Mouse (Mus musculus) kidney, adult 8-10 months (tissue): ENCODE measurements around the gene Dnah6.
A peak's percentile ranks its signal among the peaks of the same experiment; 100 is the strongest.

Experiments used
- DNase-seq, 2 experiments: peaks; one replicate each; pipeline ENCODE4 v3.0.0; 2022

Dnah6 gene

DNA sequence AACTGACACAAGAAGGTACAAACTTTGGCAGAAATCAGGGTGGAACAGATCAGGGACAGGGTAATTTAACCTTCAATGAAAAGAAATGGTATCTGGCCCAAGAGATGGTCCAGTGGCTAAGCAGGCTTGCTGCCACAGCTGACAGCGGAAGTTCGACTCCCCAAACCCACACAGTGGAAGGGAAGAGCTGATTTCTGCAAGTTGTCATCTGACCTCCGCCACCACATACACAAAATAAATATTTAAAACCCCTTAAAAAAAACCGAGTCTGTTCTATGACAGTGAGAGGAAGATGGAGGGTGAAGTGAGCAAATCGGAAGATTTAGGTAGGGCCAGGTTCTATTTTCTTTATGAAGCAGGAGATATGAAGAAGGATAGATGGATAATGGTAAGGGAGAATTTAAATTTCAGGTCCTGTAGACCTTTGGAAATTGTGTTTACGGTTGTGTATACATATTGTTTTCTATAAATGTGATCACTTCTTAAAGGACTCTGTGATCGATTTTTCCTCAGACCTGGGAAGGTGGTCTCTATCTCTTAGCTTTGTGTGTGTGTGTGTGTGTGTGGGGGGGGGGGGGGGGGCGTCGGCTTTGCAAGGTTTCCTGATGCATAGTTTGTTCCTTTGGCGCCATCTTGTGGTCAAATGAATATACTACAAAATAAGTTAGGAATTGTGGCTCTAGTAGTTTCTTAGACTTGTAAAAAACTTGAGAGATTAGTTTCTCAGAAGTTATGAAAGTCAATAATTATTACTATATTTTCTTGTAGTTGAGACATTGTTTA is 6.1 kb upstream of the Dnah6 start:
- DNase-seq = no peak

DNA sequence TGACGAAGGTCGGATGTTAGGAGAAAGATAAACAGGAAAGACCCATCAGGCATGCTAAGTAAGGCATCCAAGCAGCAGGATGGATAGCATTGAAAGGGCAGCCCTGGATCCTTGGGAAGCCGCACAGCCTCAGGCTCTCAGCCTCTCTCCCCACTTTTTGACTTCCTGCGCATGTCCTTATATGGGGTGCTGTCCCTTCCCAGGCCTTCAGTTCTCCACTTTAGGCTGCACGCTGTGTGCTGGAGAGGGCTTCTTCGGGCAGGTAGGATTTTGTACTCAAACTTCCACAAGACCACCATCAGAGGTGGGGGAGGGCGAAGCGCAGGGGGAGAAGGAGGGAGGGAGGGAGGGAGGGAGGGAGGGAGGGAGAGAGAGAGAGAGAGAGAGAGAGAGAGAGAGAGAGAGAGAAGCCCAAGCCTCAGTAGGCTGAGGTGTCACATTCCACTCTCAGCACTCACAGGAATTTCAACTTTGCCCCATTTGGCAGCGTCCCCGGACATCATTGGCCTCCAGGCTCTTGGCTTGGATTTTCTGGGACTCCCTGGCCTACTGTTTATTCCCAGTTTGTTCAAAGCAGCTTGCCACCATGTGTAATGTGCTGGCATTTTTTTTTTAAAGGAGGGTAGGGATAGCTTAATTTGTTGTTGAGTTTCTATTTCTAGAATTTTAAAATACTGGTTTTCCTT is 1.5 kb upstream of the Dnah6 start:
- peak; percentile 96 to 97 for DNase-seq

- DNase-seq = no peak
Measured at GRCm38 (mm10) chr6:73221958-73222735, 696 bp upstream of the Dnah6 start.

- no peak for DNase-seq
Measured at GRCm38 (mm10) chr6:73211602-73212001, 9.8 kb downstream of the Dnah6 start.

- no peak for DNase-seq
Measured at GRCm38 (mm10) chr6:73211036-73211435, 10.4 kb downstream of the Dnah6 start.

- no peak for DNase-seq
Measured at GRCm38 (mm10) chr6:73210445-73210972, 10.9 kb downstream of the Dnah6 start.

DNA sequence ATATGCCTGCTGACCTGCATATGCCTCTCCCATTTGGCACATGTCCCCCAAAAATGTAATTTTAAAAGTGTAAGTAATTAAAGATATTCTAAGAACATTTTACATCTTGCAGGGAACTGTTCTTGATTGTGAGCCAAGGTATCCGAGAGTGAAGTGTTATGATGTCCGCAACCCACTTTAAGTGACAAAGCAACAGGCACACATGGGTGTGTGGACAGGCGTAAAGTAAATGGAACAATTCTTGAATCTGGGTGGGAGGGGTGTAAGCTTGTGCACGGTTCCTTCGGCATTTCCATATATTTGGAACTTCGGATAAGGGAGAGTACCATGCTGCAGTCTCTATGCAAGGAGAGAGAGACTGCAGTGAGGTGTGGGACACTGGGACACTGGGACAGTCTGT is 11.9 kb downstream of the Dnah6 start:
- no peak for DNase-seq

GRCm38 (mm10) chr6:73204937-73205336 is 16.5 kb downstream of the Dnah6 start:
- no peak for DNase-seq

GRCm38 (mm10) chr6:73203724-73204123 is 17.7 kb downstream of the Dnah6 start:
- no peak for DNase-seq

DNA sequence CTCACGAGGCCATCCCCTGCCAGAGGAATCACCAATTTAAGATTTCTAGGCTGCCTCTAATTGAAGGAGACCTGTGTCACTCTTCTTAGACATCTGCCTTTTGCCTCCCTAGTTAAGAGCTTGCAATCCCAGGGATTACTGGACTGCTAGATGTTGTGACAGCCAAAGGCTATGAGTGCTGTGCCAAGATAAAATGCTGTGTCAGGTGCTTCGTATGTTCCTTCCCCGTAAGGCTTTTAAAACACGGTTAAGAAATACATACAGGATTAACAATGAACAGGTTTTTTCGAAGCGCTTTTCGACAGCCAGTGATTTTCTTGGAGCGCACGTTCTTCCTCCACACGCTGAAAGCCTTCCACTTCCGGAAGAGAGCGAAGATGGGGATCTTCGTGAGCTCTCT is 26.2 kb downstream of the Dnah6 start:
- DNase-seq = no peak

DNA sequence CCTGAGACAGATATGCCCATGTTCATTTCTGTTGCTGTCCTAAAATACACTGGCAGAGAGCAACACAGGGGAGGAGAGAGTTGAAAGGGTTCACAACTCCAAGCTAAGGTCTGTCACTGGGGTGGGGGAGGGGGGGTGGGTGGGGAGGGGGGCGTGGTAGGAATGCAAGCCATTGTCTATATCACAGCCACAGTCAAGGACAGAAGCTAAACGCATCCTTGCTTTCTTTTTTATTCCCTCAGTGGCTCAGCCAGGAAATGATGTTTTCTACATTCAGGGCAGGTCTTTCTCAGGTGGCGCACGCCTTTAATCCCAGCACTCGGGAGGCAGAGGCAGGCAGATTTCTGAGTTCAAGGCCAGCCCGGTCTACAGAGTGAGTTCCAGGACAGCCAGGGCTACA is 30.7 kb downstream of the Dnah6 start:
- DNase-seq = no peak

DNA sequence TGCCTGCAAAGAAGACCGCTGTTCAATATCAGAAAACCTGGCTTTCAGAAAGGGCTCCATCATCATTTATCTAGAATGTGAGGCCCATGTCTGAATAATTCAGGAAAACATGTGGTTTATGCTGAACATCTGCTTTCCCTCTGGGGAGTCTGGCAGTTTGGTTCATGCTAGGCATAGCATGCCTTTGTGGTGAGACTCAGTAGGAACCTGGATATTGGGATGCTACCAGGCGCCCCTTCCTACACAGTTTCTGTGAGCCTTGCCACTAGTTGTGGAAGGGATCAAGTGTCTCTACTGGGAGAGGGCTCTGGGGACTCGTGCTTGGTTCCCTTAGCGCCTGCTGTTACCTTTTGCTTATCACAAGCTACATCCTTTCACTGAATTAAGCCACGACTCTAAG is 37.2 kb downstream of the Dnah6 start:
- DNase-seq = no peak

DNA sequence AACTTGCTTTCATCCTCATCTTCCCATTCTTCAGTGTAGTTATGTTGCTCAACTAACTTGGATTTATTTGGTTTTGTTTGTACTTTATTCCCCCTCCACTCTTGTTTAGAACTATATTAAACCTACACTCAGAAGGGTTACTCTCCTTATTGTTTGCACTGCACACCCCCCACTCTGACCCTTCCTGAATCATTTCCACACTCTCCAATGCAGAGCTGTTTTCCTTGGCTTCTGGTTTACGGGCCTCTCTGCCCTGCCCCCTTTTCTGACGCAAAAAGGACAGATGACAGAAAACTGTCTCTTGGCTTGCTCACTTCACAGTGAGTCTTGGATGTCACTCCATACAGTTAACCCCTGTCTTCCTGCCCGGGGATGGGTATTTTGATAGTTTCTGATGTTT is 38.5 kb downstream of the Dnah6 start:
- DNase-seq = no peak

DNA sequence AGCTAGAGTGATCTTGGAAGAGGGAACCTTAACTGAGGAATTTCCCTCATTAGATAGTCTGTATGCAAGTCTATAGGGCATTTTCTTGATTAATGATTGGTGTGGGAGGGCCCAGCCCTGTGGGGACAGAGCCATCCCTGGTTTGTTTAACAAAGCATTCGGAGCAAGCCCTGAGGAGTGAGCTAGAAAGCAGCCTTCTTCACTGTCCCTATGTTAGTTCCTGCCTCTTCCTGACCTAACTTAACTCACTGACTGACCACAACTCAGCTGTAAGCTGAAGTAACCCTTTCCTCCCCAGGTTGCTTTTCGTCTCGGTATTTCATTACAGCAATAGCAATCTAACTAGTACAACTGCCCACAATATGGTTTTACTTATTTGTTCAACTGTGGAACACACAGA is 39.0 kb downstream of the Dnah6 start:
- DNase-seq = no peak

GRCm38 (mm10) chr6:73182006-73182405 is 39.4 kb downstream of the Dnah6 start:
- DNase-seq = no peak

DNA sequence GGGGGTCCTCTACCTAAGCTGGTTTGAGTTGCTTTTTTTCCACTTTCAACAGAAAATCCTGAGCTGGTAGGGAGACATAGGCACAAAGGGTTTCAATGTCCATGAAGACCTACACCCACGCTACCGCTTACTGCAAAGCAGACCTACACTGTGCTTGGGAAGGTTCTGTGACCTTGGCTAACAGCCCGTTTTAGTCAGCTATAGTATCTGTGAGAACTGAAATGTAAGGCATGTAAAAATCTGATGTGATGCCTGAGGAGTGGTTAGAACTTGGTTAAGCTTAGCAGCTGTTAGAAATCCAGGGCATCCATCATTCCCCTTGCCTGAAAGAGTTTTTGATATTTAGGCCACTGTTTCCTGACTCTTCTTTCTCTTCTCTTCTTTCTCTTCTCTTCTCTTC is 46.3 kb downstream of the Dnah6 start:
- no peak for DNase-seq

- DNase-seq = no peak
Measured at GRCm38 (mm10) chr6:73167230-73167629, 54.2 kb downstream of the Dnah6 start.

DNA sequence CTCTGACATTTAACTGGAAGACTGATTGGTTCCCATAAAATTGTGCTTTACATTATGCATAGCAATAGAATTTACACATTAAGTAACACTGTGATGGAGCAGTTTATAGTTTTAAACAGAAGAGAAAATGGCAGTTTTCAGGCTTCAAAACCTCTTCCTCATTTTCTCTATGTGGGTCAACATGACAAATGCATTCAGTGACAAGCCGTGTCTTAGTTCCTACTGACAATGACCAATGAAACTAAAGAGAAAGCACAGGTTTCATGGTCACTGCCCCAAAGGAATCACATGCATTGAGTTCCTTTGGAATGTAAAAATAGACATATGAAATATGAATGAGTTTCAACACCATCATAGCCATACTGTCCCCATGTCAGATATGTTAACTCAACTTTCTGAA is 58.5 kb downstream of the Dnah6 start:
- no peak for DNase-seq

DNA sequence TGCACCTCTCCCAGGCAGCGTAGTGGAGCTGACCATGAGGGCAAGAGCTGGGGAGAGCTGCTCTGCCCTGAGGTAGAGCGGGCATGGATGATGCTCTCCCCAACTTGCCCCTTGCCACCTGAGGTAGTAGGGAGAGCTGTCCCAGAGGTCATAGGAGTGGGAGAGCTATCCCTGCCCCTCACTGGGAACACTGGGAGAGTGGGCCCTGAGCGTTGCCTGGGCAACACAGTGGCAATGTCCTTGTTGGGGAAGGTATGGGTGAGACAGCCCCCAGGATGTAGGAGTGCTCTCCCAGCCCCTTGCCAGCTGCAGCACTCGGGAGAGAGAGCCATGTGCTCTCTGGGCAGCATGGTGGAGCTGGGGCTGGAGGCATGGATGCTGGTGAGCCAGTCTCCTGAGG is 60.1 kb downstream of the Dnah6 start:
- DNase-seq = no peak

GRCm38 (mm10) chr6:73155455-73155854 is 66.0 kb downstream of the Dnah6 start:
- no peak for DNase-seq

DNA sequence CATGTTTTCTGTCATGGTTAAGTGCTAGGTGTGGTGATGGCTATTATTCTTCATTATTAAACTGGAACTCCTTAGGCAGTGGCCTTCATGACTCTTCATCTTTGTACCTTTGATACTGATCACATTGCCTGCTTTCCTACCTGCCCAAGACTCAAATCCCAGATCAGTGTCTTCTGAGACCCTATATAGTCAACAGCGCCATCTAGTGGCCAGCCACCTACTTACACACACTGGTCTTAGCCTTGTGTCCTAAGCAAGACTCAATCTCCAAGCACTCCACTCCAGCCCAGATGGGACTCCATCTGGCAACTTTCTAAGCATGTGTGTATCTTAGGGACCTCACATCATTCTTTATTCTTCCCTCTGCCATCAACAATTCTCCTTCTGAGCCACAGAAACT is 67.8 kb downstream of the Dnah6 start:
- peak; percentile 55 to 86 for DNase-seq

- no peak for DNase-seq
Measured at GRCm38 (mm10) chr6:73143403-73143802, 78.0 kb downstream of the Dnah6 start.

GRCm38 (mm10) chr6:73142776-73143175 is 78.7 kb downstream of the Dnah6 start:
- DNase-seq = no peak

DNA sequence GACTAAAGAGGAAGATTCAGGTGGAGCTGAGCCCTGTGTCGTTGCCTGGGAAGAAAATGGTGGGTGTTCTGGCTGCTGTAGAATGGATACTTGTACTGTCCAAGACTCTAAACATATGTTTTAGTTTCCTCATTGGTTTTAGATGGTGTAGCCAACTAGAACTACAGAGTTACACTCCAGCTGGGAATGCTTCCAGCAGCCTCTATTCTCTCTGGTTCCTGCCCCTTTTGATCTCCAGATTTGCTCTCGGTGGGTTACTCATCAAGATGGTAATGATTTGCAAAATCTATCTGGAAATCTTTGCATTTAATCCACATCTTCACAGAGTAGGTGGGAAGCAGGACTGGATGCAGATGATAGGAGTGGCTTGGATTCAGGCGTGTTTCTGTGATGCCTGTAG is 80.6 kb downstream of the Dnah6 start:
- DNase-seq = no peak
